ENCODE assay signal across 23 mouse cellular contexts in genomic region chr1:87164164-87164795, GRCm38 (mm10). TPM values are rescaled to one million over a fixed set of nuclear protein-coding genes. Genes with fewer than 3 reads are reported as not detected.
A peak's percentile ranks its signal among the peaks of the same experiment; 100 is the strongest.
DNase-seq lines count a peak whose midpoint lies in the region; ATAC-seq lines count a peak whose summit lies in the region.
"Had no signal": no experiment of that assay in that cellular context is flagged by ENCODE, and none has a peak within 500 bp of the region (broad histone marks: within the 10 kb centered on the region; RNA-seq: fewer than 3 reads in every experiment).

No protein-coding gene starts in this region.

- no peak overlapping the region for H3K27ac ChIP-seq in kidney, embryonic 15.5 days
- peak overlapping the region; percentile 49 for H3K27ac ChIP-seq in forebrain, embryonic 13.5 days
- peak overlapping the region; percentile 73 for H3K27ac ChIP-seq in hindbrain, embryonic 13.5 days
- no peak overlapping the region for H3K27ac ChIP-seq in midbrain, embryonic 16.5 days (ENCODE audit: low read length)
- H3K27ac ChIP-seq: embryonic facial prominence, embryonic 15.5 days; heart, embryonic 15.5 days had no signal

- H3K4me1 ChIP-seq in kidney, embryonic 15.5 days: peaks cover 6% of the 10 kb centered on the region
- H3K4me1 ChIP-seq in forebrain, embryonic 13.5 days: peaks cover 32% of the 10 kb centered on the region
- H3K4me1 ChIP-seq in hindbrain, embryonic 13.5 days (replicated peaks): peaks cover 26% of the 10 kb centered on the region
- H3K4me1 ChIP-seq in midbrain, embryonic 16.5 days (ENCODE audit: control insufficient read depth, insufficient read depth, low read length): peaks cover 5% of the 10 kb centered on the region
- H3K4me1 ChIP-seq: embryonic facial prominence, embryonic 15.5 days; heart, embryonic 15.5 days had no signal

- H3K27me3 ChIP-seq in kidney, embryonic 15.5 days: peaks cover 90% of the 10 kb centered on the region
- peaks cover 9% of the 10 kb centered on the region; the same call in 1 of the 2 replicates for H3K27me3 ChIP-seq in forebrain, embryonic 13.5 days
- H3K27me3 ChIP-seq in hindbrain, embryonic 13.5 days: peaks cover 15% of the 10 kb centered on the region; the same call in 1 of the 2 replicates
- H3K27me3 ChIP-seq in midbrain, embryonic 16.5 days (ENCODE audit: control insufficient read depth, insufficient read depth, low read depth, low read length): no peaks in the 10 kb centered on the region; the same call in 1 of the 2 replicates

- DNase-seq in kidney, postnatal 36 days: no peak
- DNase-seq in cerebellum, adult 11-12 months: no peak
- DNase-seq in cerebellum, postnatal 25 days: no peak
- DNase-seq in embryo, embryonic 10 days (ENCODE audit: low spot score): no peak
- DNase-seq: adrenal gland, postnatal 25 days; cerebellum, adult 8-10 months; heart, adult 18-20 months; kidney, adult 11 months; layer of hippocampus, postnatal 36 days; liver; liver, postnatal 0 days; right cerebral cortex, adult 18-20 months; spleen, adult 18-20 months; thymus, adult 18-20 months had no signal

- no peak overlapping the region for H3K4me3 ChIP-seq in kidney, embryonic 15.5 days (replicated peaks)
- no peak overlapping the region for H3K4me3 ChIP-seq in forebrain, embryonic 13.5 days
- H3K4me3 ChIP-seq in hindbrain, embryonic 13.5 days: no peak overlapping the region
- no peak overlapping the region for H3K4me3 ChIP-seq in midbrain, embryonic 16.5 days (ENCODE audit: low read depth, low read length)
- H3K4me3 ChIP-seq: embryonic facial prominence, embryonic 15.5 days; heart, embryonic 15.5 days had no signal

- WGBS in kidney, embryonic 15.5 days: 22% methylated on average over 11 of the region's 11 CpGs
- WGBS in forebrain, embryonic 13.5 days: 37% methylated on average over 11 of the region's 11 CpGs
- WGBS in hindbrain, embryonic 13.5 days: 24% methylated on average over 11 of the region's 11 CpGs
- 32% methylated on average over 10 of the region's 11 CpGs for WGBS in midbrain, embryonic 16.5 days

- ATAC-seq in kidney, embryonic 15.5 days (replicated peaks; ENCODE audit: low FRiP score): 0 out of 2 replicates have a peak, but pooled peaks have one; percentile 36
- ATAC-seq in forebrain, embryonic 13.5 days: peak; percentile 42; the same call in 1 of the 2 replicates
- ATAC-seq in hindbrain, embryonic 13.5 days (ENCODE audit: low FRiP score): peak; percentile 34
- peak; percentile 40; the same call in 1 of the 2 replicates for ATAC-seq in midbrain, embryonic 16.5 days
- ATAC-seq: liver, postnatal 0 days had no signal

- H3K9ac ChIP-seq in kidney, embryonic 15.5 days: no peak overlapping the region
- no peak overlapping the region for H3K9ac ChIP-seq in forebrain, embryonic 13.5 days
- no peak overlapping the region for H3K9ac ChIP-seq in hindbrain, embryonic 13.5 days
- no peak overlapping the region for H3K9ac ChIP-seq in midbrain, embryonic 16.5 days (ENCODE audit: low read depth, low read length)
- H3K9ac ChIP-seq: embryonic facial prominence, embryonic 15.5 days; heart, embryonic 15.5 days; liver, postnatal 0 days had no signal

- H3K4me2 ChIP-seq in kidney, embryonic 15.5 days: no peak overlapping the region
- peak overlapping the region; percentile 10; the same call in 1 of the 2 replicates for H3K4me2 ChIP-seq in forebrain, embryonic 13.5 days
- no peak overlapping the region for H3K4me2 ChIP-seq in hindbrain, embryonic 13.5 days
- no peak overlapping the region for H3K4me2 ChIP-seq in midbrain, embryonic 16.5 days (ENCODE audit: low read length)
- H3K4me2 ChIP-seq: embryonic facial prominence, embryonic 15.5 days; heart, embryonic 15.5 days had no signal

- H3K36me3 ChIP-seq in kidney, embryonic 15.5 days: no peaks in the 10 kb centered on the region
- H3K36me3 ChIP-seq in forebrain, embryonic 13.5 days (ENCODE audit: poor library complexity, severe bottlenecking): no peaks in the 10 kb centered on the region
- H3K36me3 ChIP-seq in hindbrain, embryonic 13.5 days: no peaks in the 10 kb centered on the region
- H3K36me3 ChIP-seq in midbrain, embryonic 16.5 days (ENCODE audit: control insufficient read depth, insufficient read depth, low read length): no peaks in the 10 kb centered on the region
- H3K36me3 ChIP-seq: embryonic facial prominence, embryonic 15.5 days; heart, embryonic 15.5 days had no signal

- H3K9me3 ChIP-seq in kidney, embryonic 15.5 days (replicated peaks): no peaks in the 10 kb centered on the region
- no peaks in the 10 kb centered on the region for H3K9me3 ChIP-seq in forebrain, embryonic 13.5 days (replicated peaks)
- no peaks in the 10 kb centered on the region for H3K9me3 ChIP-seq in hindbrain, embryonic 13.5 days
- no peaks in the 10 kb centered on the region for H3K9me3 ChIP-seq in midbrain, embryonic 16.5 days (replicated peaks; ENCODE audit: control insufficient read depth, low read length, poor library complexity, severe bottlenecking)
- H3K9me3 ChIP-seq: embryonic facial prominence, embryonic 15.5 days; heart, embryonic 15.5 days had no signal

RNA-seq across cellular contexts. Expression of gene Ecel1, which starts 8.0 kb away (rescaled TPM):
- 1.3 and 3.8 TPM in 2 replicates for polyA plus RNA-seq in kidney, embryonic 15.5 days (2015; fragmentation: Nextera tagmentation; extraction: Ambion mirVana)
- polyA plus RNA-seq in forebrain, embryonic 13.5 days (2015; fragmentation: Nextera tagmentation; extraction: Ambion mirVana): 20.0 and 20.2 TPM in 2 replicates
- polyA plus RNA-seq in hindbrain, embryonic 13.5 days (2015; fragmentation: Nextera tagmentation; extraction: Ambion mirVana): 33.1 and 35.5 TPM in 2 replicates
- polyA plus RNA-seq in midbrain, embryonic 16.5 days (2015; fragmentation: Nextera tagmentation; extraction: Ambion mirVana): 14.4 and 25.7 TPM in 2 replicates

RNA-seq across cellular contexts. Expression of gene Prss56, which starts 18.8 kb away (rescaled TPM):
- 0.09 TPM in 1 of 2 replicates, not detected in the other for polyA plus RNA-seq in kidney, embryonic 15.5 days (2015; fragmentation: Nextera tagmentation; extraction: Ambion mirVana)
- polyA plus RNA-seq in forebrain, embryonic 13.5 days (2015; fragmentation: Nextera tagmentation; extraction: Ambion mirVana): 0.17 TPM in 1 of 2 replicates, not detected in the other
- polyA plus RNA-seq in hindbrain, embryonic 13.5 days (2015; fragmentation: Nextera tagmentation; extraction: Ambion mirVana): 6.8 and 9.0 TPM in 2 replicates
- 0.34 TPM in 1 of 2 replicates, not detected in the other for polyA plus RNA-seq in midbrain, embryonic 16.5 days (2015; fragmentation: Nextera tagmentation; extraction: Ambion mirVana)
- polyA plus RNA-seq: large intestine, adult 2 months; liver, postnatal 0 days; urinary bladder, adult 2 months had no signal

RNA-seq across cellular contexts. Expression of gene Chrnd, which starts 26.1 kb away (rescaled TPM):
- polyA plus RNA-seq in kidney, embryonic 15.5 days (2015; fragmentation: Nextera tagmentation; extraction: Ambion mirVana): 1.1 and 1.6 TPM in 2 replicates
- not detected in 2 replicates for polyA plus RNA-seq in forebrain, embryonic 13.5 days (2015; fragmentation: Nextera tagmentation; extraction: Ambion mirVana)
- 0.05 TPM in 1 of 2 replicates, not detected in the other for polyA plus RNA-seq in hindbrain, embryonic 13.5 days (2015; fragmentation: Nextera tagmentation; extraction: Ambion mirVana)
- not detected in 2 replicates for polyA plus RNA-seq in midbrain, embryonic 16.5 days (2015; fragmentation: Nextera tagmentation; extraction: Ambion mirVana)
- polyA plus RNA-seq: heart, embryonic 15.5 days; large intestine, adult 2 months; liver, postnatal 0 days; stomach, embryonic 14.5 days; urinary bladder, adult 2 months had no signal

RNA-seq across cellular contexts. Expression of gene Akp3, which starts 39.5 kb away (rescaled TPM):
- not detected in 2 replicates for polyA plus RNA-seq in kidney, embryonic 15.5 days (2015; fragmentation: Nextera tagmentation; extraction: Ambion mirVana)
- not detected in 2 replicates for polyA plus RNA-seq in forebrain, embryonic 13.5 days (2015; fragmentation: Nextera tagmentation; extraction: Ambion mirVana)
- not detected in 2 replicates for polyA plus RNA-seq in hindbrain, embryonic 13.5 days (2015; fragmentation: Nextera tagmentation; extraction: Ambion mirVana)
- polyA plus RNA-seq in midbrain, embryonic 16.5 days (2015; fragmentation: Nextera tagmentation; extraction: Ambion mirVana): not detected in 2 replicates
- polyA plus RNA-seq: embryonic facial prominence, embryonic 15.5 days; heart, embryonic 15.5 days; liver, postnatal 0 days; stomach, embryonic 14.5 days; urinary bladder, adult 2 months had no signal

RNA-seq across cellular contexts. Expression of gene Chrng, which starts 40.2 kb away (rescaled TPM):
- polyA plus RNA-seq in kidney, embryonic 15.5 days (2015; fragmentation: Nextera tagmentation; extraction: Ambion mirVana): 2.0 and 4.3 TPM in 2 replicates
- polyA plus RNA-seq in forebrain, embryonic 13.5 days (2015; fragmentation: Nextera tagmentation; extraction: Ambion mirVana): not detected in 2 replicates
- 0.35 and 0.58 TPM in 2 replicates for polyA plus RNA-seq in hindbrain, embryonic 13.5 days (2015; fragmentation: Nextera tagmentation; extraction: Ambion mirVana)
- polyA plus RNA-seq in midbrain, embryonic 16.5 days (2015; fragmentation: Nextera tagmentation; extraction: Ambion mirVana): not detected in 2 replicates
- polyA plus RNA-seq: large intestine, adult 2 months; liver, postnatal 0 days; stomach, embryonic 14.5 days; urinary bladder, adult 2 months had no signal

Comparison
In these comparisons a context has a peak if more than half of its experiments do, and no peak if none do; other contexts are left out.
1. H3K27ac ChIP-seq: peak in forebrain, embryonic 13.5 days (single experiment) and hindbrain, embryonic 13.5 days (single experiment); none in kidney, embryonic 15.5 days (single experiment) and midbrain, embryonic 16.5 days (single experiment).
2. Peak in every context shown above with its lines, with median percentiles within 50 percentile points of each other: ATAC-seq.